Mouse (Mus musculus) fibroblast of lung, adult 2 months (primary cell): ENCODE results near the gene Ubtd1.
"Not testable (repeated sequence)": the region's sequence is repeated elsewhere in the genome, so short reads cannot be mapped to it uniquely, and the experiment has no call there.

Source experiments
- DNase-seq: peaks from one replicate; pipeline ENCODE4 v3.0.0-alpha.2; 2011; ENCODE audit warnings: low read depth

Gene Ubtd1

GRCm38 (mm10) chr19:42068441-42069240, 87.1 kb downstream of the Ubtd1 start:
- no peak for DNase-seq

- no peak for DNase-seq
Observed at GRCm38 (mm10) chr19:42069241-42069525, 87.6 kb downstream of the Ubtd1 start.

- DNase-seq = peak; percentile 49
Observed at GRCm38 (mm10) chr19:42071221-42071620, 89.7 kb downstream of the Ubtd1 start.

GRCm38 (mm10) chr19:42071886-42072608, 90.5 kb downstream of the Ubtd1 start:
- no peak for DNase-seq

GRCm38 (mm10) chr19:42072802-42073201, 91.2 kb downstream of the Ubtd1 start:
- no peak for DNase-seq

- no peak for DNase-seq
Observed at GRCm38 (mm10) chr19:42075051-42075450, 93.5 kb downstream of the Ubtd1 start.

- no peak for DNase-seq
Observed at GRCm38 (mm10) chr19:42075992-42076391, 94.4 kb downstream of the Ubtd1 start.

GRCm38 (mm10) chr19:42078566-42078965, 97.0 kb downstream of the Ubtd1 start:
- DNase-seq = no peak

GRCm38 (mm10) chr19:42079006-42079405, 97.4 kb downstream of the Ubtd1 start:
- no peak for DNase-seq

GRCm38 (mm10) chr19:42079950-42080349, 98.4 kb downstream of the Ubtd1 start:
- DNase-seq = peak; percentile 54

GRCm38 (mm10) chr19:42080469-42080868, 98.9 kb downstream of the Ubtd1 start:
- no peak for DNase-seq

GRCm38 (mm10) chr19:42081613-42082012, 100.0 kb downstream of the Ubtd1 start:
- not testable (repeated sequence) for DNase-seq
